Comparison of ENCODE assay signal across 8 mouse cellular contexts in genomic region chr10:84166568-84166905, GRCm38 (mm10).
DNase-seq lines count a peak whose midpoint lies in the region; ATAC-seq lines count a peak whose summit lies in the region.

No protein-coding gene starts in this region.

- peak; percentile 78 for DNase-seq in heart, adult 11 months
- peak; percentile 7 for DNase-seq in A20 (ENCODE audit: low read depth, low spot score)
- DNase-seq in cerebellum, adult 11 months, result peak; percentile 32
- no peak for DNase-seq in heart, embryonic 10.5 days (ENCODE audit: low spot score)
- DNase-seq in layer of hippocampus, postnatal 14 days (ENCODE audit: low spot score in 2 of 2), result peak; percentile 66 to 84
- DNase-seq in thymus, postnatal 36 days, result peak; percentile 8 to 13
- no peak for DNase-seq in spleen, postnatal 10 days (ENCODE audit: low spot score in 2 of 2)

- H3K27me3 ChIP-seq in heart, embryonic 11.5 days (ENCODE audit: control insufficient read depth, insufficient read depth, low read length), result no peaks in the 10 kb centered on the region
- 0 out of 2 replicates have a peak, but pooled peaks cover 4% of the 10 kb centered on the region for H3K27me3 ChIP-seq in heart, embryonic 10.5 days (ENCODE audit: insufficient read depth, poor library complexity, severe bottlenecking)

- no peak overlapping the region for H3K9ac ChIP-seq in heart, embryonic 11.5 days (ENCODE audit: low read depth, low read length)

- no peaks in the 10 kb centered on the region for H3K4me1 ChIP-seq in heart, embryonic 11.5 days (ENCODE audit: control insufficient read depth, insufficient read depth, low read length)
- peaks cover 6% of the 10 kb centered on the region; the same call in 1 of the 2 replicates for H3K4me1 ChIP-seq in heart, embryonic 10.5 days

- no peak overlapping the region for H3K27ac ChIP-seq in heart, embryonic 11.5 days (ENCODE audit: low read depth, low read length)
- peak overlapping the region; percentile 29; the same call in 1 of the 2 replicates for H3K27ac ChIP-seq in heart, embryonic 10.5 days

- no peak overlapping the region for H3K4me3 ChIP-seq in heart, embryonic 11.5 days (ENCODE audit: low read depth, low read length)
- H3K4me3 ChIP-seq in heart, embryonic 10.5 days, result no peak overlapping the region

- no peaks in the 10 kb centered on the region for H3K36me3 ChIP-seq in heart, embryonic 11.5 days (ENCODE audit: control insufficient read depth, insufficient read depth, low read length)
- no peaks in the 10 kb centered on the region for H3K36me3 ChIP-seq in heart, embryonic 10.5 days

- 36% methylated on average over 3 of the region's 3 CpGs for WGBS in heart, embryonic 11.5 days (ENCODE audit: insufficient replicate concordance)
- WGBS in heart, embryonic 10.5 days, result 43% methylated on average over 3 of the region's 3 CpGs

- no peak for ATAC-seq in heart, embryonic 11.5 days (replicated peaks; ENCODE audit: insufficient number of reproducible peaks, low FRiP score, low TSS enrichment)

- no peaks in the 10 kb centered on the region for H3K9me3 ChIP-seq in heart, embryonic 11.5 days (replicated peaks; ENCODE audit: control insufficient read depth, low read length)
- no peaks in the 10 kb centered on the region for H3K9me3 ChIP-seq in heart, embryonic 10.5 days

- H3K4me2 ChIP-seq in heart, embryonic 11.5 days, result no peak overlapping the region

Comparison
In these comparisons a context has a peak if more than half of its experiments do, and no peak if none do; other contexts are left out.
1. DNase-seq: peak in heart, adult 11 months (single experiment), A20 (single experiment), cerebellum, adult 11 months (single experiment), layer of hippocampus, postnatal 14 days (2 of 2) and thymus, postnatal 36 days (2 of 2); none in heart, embryonic 10.5 days (single experiment) and spleen, postnatal 10 days (0 of 2).